Mouse (Mus musculus) neural tube, embryonic 15.5 days (tissue): ENCODE data around the gene Gsta1. TPM values are rescaled to one million over a fixed set of nuclear protein-coding genes. Genes with fewer than 3 reads are reported as not detected.
"Not testable (repeated sequence)": the region's sequence is repeated elsewhere in the genome, so short reads cannot be mapped to it uniquely, and the experiment has no call there.

Source experiments
- ATAC-seq: fragments of 200-750 bp; cut with Nextera tagmentation; 2 replicates; pipeline ENCODE4 v1.8.0; 2017; ENCODE audit warnings: mild to moderate bottlenecking, moderate TSS enrichment, moderate library complexity; ENCODE audit not compliant: low FRiP score
- H3K27ac ChIP-seq: fragments of 300-500 bp; sonication (generic); replicated peaks from 2 replicates; pipeline ENCODE4 v1.5.1; 2015; ENCODE audit warnings: mild to moderate bottlenecking, inconsistent platforms
- H3K27me3 ChIP-seq: fragments of 300-500 bp; sonication (generic); replicated peaks from 2 replicates; pipeline ENCODE4 v1.6.1; 2015; ENCODE audit warnings: inconsistent platforms
- H3K36me3 ChIP-seq: fragments of 300-500 bp; sonication (generic); 2 replicates; pipeline ENCODE4 v1.6.1; 2015; ENCODE audit warnings: inconsistent platforms
- H3K4me1 ChIP-seq: fragments of 300-500 bp; sonication (generic); 2 replicates; pipeline ENCODE4 v1.6.1; 2015; ENCODE audit warnings: inconsistent platforms
- H3K4me2 ChIP-seq: fragments of 300-500 bp; sonication (generic); 2 replicates; pipeline ENCODE4 v1.6.1; 2015; ENCODE audit warnings: inconsistent platforms, mild to moderate bottlenecking, moderate library complexity
- H3K4me3 ChIP-seq: fragments of 300-500 bp; sonication (generic); replicated peaks from 2 replicates; pipeline ENCODE4 v1.5.1; 2015; ENCODE audit warnings: mild to moderate bottlenecking, inconsistent platforms
- H3K9ac ChIP-seq: fragments of 300-500 bp; sonication (generic); replicated peaks from 2 replicates; pipeline ENCODE4 v1.6.1; 2015; ENCODE audit warnings: mild to moderate bottlenecking, inconsistent platforms
- H3K9me3 ChIP-seq: fragments of 300-500 bp; sonication (generic); replicated peaks from 2 replicates; pipeline ENCODE4 v1.6.1; 2016; ENCODE audit warnings: inconsistent platforms
- WGBS: fragments of 180-500 bp; shearing (Covaris S2); methylation state at CpG from one replicate; pipeline ENCODE4 v1.1.7; 2015; ENCODE audit warnings: mixed read lengths; 5-methylcytosine and 5-hydroxymethylcytosine counted together
- polyA plus RNA-seq: library from polyadenylated mRNA; unstranded; fragments of >200 nt; fragmentation: Nextera tagmentation; extraction: Ambion mirVana; gene quantifications from 2 replicates; pipeline ENCODE4 v1.2.1, GENCODE M21; 2015

Gene Gsta1
- polyA plus RNA-seq, 1 experiment from 2014 or later, result not detected

DNA sequence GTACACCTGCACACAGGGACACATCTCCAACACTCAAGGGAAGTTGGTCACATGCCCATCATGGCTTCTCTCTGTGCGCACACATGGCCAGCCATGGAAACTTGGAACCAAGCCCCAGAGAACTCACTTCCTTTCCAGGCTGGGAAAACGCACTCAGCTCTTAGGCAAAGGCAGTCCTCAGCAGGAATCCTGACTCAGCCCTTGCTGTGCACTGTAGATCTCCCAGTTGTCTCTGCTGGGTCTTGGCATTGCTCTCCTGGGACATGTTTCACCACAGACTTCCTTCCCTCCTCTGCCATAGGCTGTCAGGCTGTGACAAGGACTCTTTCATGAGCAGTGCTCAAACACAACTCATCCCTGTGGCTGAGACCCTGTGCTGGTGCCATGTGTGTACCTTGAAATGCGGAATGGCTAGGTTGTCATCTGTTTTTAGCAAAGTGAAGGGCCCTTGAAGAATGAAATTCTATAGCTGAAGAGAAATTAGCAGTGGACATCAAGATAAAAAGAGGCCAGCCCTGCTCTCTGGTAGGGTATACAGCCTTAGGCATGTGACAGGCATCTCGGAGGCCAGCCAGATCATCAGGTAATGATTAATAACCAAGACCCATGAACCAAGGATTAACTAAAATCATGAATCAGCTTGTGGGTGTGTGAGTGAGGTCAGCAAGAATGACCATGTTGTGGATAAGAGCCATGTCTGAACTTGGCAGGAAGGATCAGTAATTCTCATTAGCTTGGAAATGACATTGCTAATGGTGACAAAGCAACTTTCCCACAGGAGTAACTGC lies 25.4 kb downstream of the Gsta1 start:
- not testable (repeated sequence) for H3K27me3 ChIP-seq, H3K4me2 ChIP-seq, H3K9ac ChIP-seq, H3K36me3 ChIP-seq, H3K4me3 ChIP-seq, H3K9me3 ChIP-seq, H3K4me1 ChIP-seq, H3K27ac ChIP-seq, ATAC-seq
- 81% methylated on average over 4 of the region's 4 CpGs for WGBS

DNA sequence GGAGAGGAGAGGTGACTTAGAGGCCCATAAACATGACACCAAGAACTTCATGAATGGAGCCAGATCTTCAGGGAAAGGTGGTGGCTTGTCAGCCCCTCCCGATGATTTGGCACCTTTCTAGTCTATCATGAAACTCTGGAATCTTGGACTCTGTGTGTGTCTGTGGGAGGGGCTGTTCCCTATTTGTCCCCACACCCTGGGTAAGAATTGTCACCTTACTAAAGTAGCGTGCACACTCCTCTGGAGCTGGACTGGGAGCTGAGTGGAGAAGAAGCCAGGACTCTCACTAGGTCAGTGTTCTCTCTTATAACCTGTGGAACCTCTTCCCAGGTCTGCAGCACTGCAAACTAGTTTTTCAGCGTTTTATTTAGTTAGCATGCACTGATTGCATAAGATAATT lies 26.5 kb downstream of the Gsta1 start, which contains the start of gene Gm3776:
Gene Gm3776, plus strand, starts transcription at position 216 of the 400 bp plus-strand sequence.
- not testable (repeated sequence) for H3K9me3 ChIP-seq, H3K4me3 ChIP-seq, ATAC-seq, H3K27me3 ChIP-seq, H3K4me1 ChIP-seq, H3K36me3 ChIP-seq, H3K4me2 ChIP-seq, H3K27ac ChIP-seq, H3K9ac ChIP-seq
- 91% methylated on average over 1 of the region's 3 CpGs for whole genome bisulfite sequencing

DNA sequence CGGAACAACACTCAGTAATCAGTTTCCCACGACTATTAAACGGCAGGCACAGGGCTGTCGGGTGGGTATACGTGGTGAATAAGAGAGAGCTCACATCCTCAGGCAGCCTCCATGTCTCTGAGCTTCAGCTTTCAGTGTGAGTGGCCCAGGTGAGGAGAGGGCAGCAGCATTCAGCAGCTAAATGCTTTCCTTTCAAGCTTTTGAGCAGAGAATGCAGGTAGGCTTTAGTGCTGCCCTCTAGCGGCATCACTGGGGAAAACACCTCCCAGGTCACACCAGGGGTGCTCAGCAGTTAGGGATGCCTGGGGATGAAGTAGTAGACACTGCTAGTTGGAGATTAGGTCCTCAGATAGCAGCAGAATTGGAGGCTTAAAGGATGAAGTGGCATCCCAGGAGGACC lies 29.2 kb downstream of the Gsta1 start:
- H3K4me1 ChIP-seq, H3K36me3 ChIP-seq: not testable (repeated sequence)

DNA sequence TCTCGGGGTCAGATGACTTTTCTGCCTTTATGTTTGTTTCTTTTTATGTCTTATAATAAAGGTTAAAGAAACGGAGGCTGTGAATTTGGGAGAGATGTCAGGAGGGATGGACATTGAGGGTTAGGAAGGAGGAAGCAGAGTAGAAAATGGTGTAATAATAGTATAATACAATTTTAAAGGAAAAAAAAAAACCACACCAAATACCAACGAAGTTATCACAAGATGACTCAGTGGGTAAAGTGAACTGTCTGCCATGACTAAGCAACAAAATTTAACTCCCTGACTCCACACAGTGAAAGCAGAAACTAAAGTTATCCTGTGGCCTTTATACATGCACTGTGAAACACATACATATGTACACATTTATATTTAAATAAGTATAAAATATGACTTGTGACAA lies 40.5 kb downstream of the Gsta1 start:
- H3K4me3 ChIP-seq, H3K27me3 ChIP-seq, H3K27ac ChIP-seq, H3K4me1 ChIP-seq, H3K9ac ChIP-seq, H3K36me3 ChIP-seq, ATAC-seq, H3K4me2 ChIP-seq, H3K9me3 ChIP-seq: not testable (repeated sequence)
- 89% methylated on average over 3 of the region's 3 CpGs for WGBS

More for the DNA sequence above, 29.2 kb downstream of the Gsta1 start:
- not testable (repeated sequence) for H3K9me3 ChIP-seq, H3K27me3 ChIP-seq, H3K4me3 ChIP-seq, H3K4me2 ChIP-seq, H3K9ac ChIP-seq, H3K27ac ChIP-seq
- 0% methylated on average over 1 of the region's 6 CpGs for WGBS
- peak; percentile 66 for ATAC-seq

DNA sequence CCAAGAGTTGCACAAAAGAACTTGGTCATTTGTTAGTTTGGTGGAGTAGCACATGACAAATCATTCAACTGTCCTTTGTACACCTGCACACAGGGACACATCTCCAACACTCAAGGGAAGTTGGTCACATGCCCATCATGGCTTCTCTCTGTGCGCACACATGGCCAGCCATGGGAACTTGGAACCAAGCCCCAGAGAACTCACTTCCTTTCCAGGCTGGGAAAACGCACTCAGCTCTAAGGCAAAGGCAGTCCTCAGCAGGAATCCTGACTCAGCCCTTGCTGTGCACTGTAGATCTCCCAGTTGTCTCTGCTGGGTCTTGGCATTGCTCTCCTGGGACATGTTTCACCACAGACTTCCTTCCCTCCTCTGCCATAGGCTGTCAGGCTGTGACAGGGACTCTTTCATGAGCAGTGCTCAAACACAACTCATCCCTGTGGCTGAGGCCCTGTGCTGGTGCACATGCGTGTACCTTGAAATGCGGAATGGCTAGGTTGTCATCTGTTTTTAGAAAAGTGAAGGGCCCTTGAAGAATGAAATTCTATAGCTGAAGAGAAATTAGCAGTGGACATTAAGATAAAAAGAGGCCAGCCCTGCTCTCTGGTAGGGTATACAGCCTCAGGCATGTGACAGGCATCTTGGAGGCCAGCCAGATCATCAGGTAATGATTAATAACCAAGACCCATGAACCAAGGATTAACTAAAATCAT lies 51.7 kb downstream of the Gsta1 start:
- WGBS, result 80% methylated on average over 4 of the region's 4 CpGs

DNA sequence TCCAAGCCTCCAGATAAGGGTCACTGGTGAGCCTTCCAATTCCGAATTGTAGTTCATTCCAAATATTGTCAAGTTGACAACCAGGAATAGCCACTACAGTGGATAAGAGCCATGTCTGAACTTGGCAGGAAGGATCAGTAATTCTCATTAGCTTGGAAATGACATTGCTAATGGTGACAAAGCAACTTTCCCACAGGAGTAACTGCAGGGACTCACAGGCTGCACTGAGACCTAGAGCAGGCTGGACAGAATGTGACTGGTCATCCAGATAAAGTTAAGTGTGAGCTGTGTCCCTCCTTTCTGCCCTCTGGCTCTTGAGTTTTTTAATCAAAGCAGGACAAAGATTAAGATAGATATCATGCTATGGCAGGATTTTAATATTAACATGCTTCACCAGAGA lies 58.6 kb downstream of the Gsta1 start:
- H3K9me3 ChIP-seq, H3K27me3 ChIP-seq, ATAC-seq, H3K9ac ChIP-seq, H3K27ac ChIP-seq, H3K4me2 ChIP-seq, H3K4me1 ChIP-seq, H3K36me3 ChIP-seq, H3K4me3 ChIP-seq: not testable (repeated sequence)
- WGBS, result 71% methylated on average over 1 of the region's 1 CpGs

More for the DNA sequence above, 51.7 kb downstream of the Gsta1 start:
- H3K4me2 ChIP-seq, H3K36me3 ChIP-seq, H3K4me3 ChIP-seq, H3K9me3 ChIP-seq, ATAC-seq, H3K9ac ChIP-seq, H3K27me3 ChIP-seq, H3K27ac ChIP-seq, H3K4me1 ChIP-seq: not testable (repeated sequence)

DNA sequence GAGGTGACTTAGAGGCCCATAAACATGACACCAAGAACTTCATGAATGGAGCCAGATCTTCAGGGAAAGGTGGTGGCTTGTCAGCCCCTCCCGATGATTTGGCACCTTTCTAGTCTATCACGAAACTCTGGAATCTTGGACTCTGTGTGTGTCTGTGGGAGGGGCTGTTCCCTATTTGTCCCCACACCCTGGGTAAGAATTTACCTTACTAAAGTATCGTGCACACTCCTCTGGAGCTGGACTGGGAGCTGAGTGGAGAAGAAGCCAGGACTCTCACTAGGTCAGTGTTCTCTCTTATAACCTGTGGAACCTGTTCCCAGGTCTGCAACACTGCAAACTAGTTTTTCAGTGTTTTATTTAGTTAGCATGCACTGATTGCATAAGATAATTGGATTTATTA lies 59.3 kb downstream of the Gsta1 start, which contains the start of gene Gm10639:
Gene Gm10639, plus strand, starts transcription at position 201 of the 400 bp plus-strand sequence.
- ATAC-seq, H3K4me2 ChIP-seq, H3K4me3 ChIP-seq, H3K4me1 ChIP-seq, H3K27ac ChIP-seq, H3K9me3 ChIP-seq, H3K27me3 ChIP-seq, H3K36me3 ChIP-seq, H3K9ac ChIP-seq: not testable (repeated sequence)
- 86% methylated on average over 3 of the region's 3 CpGs for WGBS

Other genes with a start within 250 kb of the Gsta1 start
- gene Gcm1, start 178.7 kb upstream of the Gsta1 start, polyA plus RNA-seq, result not detected in 2 replicates
- gene Fbxo9, start 121.6 kb upstream of the Gsta1 start, polyA plus RNA-seq, result 84.7 and 90.9 TPM in 2 replicates
- 30.2 and 30.6 TPM in 2 replicates for gene Ick, start 121.5 kb upstream of the Gsta1 start, polyA plus RNA-seq
- gene Gsta4, start 47.9 kb upstream of the Gsta1 start, polyA plus RNA-seq, result 38.4 and 40.5 TPM in 2 replicates
- not detected in 2 replicates for gene Gm3776, start 26.5 kb downstream of the Gsta1 start, polyA plus RNA-seq
- not detected in 2 replicates for gene Gm10639, start 59.3 kb downstream of the Gsta1 start, polyA plus RNA-seq
- not detected in 2 replicates for gene Omt2a, start 84.1 kb downstream of the Gsta1 start, polyA plus RNA-seq
- gene Omt2b, start 96.9 kb downstream of the Gsta1 start, polyA plus RNA-seq, result not detected in 2 replicates
- 0.82 TPM in 1 of 2 replicates, not detected in the other for gene Gsta2, start 125.1 kb downstream of the Gsta1 start, polyA plus RNA-seq
- gene Dppa5a, start 137.5 kb downstream of the Gsta1 start, polyA plus RNA-seq, result 3.6 and 4.4 TPM in 2 replicates
- gene Ooep, start 148.1 kb downstream of the Gsta1 start, polyA plus RNA-seq, result 3.8 and 4.4 TPM in 2 replicates
- 0.29 and 0.65 TPM in 2 replicates for gene Ddx43, start 165.1 kb downstream of the Gsta1 start, polyA plus RNA-seq
- 0.86 and 1.4 TPM in 2 replicates for gene Cgas, start 212.6 kb downstream of the Gsta1 start, polyA plus RNA-seq
- gene Mto1, start 217.6 kb downstream of the Gsta1 start, polyA plus RNA-seq, result 30.0 and 30.1 TPM in 2 replicates
- 2.6 and 3.0 TPM in 2 replicates for gene Gm17324, start 218.1 kb downstream of the Gsta1 start, polyA plus RNA-seq